Mouse (Mus musculus): ENCODE data around the gene Isyna1. TPM values are rescaled to one million over a fixed set of nuclear protein-coding genes. Genes with fewer than 3 reads are reported as not detected.
A peak's percentile ranks its signal among the peaks of the same experiment; 100 is the strongest.

Isyna1 gene
- 1 to 10 TPM; 3.2 to 4.3 TPM for total RNA-seq (2021)
- long read RNA-seq, experiment 1, transcript Isyna1-201 (11 exons, 1,836 nt): major isoform, 5 of 6 reads
- long read RNA-seq, experiment 1, partial matches to known transcripts: 0 of 6 reads
- long read RNA-seq, experiment 1, other reads (novel, unspliced or antisense): 0 of 6 reads
- long read RNA-seq, experiment 2, partial matches to known transcripts: 0 of 3 reads
- long read RNA-seq, experiment 2, other reads (novel, unspliced or antisense): 0 of 3 reads

DNA sequence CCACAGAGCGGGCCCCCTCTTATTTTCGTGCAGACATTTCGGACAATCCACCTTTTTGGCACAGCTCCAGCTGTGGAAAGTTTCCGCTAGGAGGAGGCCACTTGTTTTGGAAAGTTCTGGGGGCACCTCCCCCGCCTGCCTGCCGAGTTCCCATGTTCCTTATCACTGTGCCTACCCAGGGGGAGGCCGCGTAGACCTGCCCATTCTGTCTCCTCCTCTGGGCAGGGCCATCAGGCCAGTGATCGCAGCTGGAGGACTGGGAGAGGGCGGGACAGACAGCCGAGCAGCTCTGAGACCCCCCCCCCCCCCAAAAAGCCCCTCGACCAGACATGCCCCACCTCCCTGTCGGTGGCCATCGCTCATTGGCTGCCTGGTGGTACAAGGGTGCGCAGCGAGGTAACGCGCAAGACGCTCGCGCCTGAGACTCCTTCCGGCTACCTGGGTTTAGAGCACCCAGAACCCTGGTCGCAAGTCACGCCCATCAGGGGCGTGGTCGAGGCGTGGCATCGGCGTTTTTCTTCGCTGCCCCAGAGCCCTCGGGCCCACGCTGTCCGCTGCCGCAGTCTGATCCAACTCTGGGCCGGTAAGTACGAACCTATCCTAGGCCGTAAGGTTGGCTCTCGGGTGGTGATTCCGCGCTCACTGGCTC is at the start of gene Isyna1:
TSS of gene Isyna1 (plus strand) at position 413 of the 649 bp plus-strand sequence.
- peak within 1 kb of the TSS; percentile 77 for H3K4me3 ChIP-seq
- intact Hi-C loops (cut with DNase I): no loop called here
- no peak for TF ChIP-seq CTCF (IDR thresholded peaks at IDR 0.05)
- DNase-seq: peak; percentile 85
- H3K27ac ChIP-seq: peak within 1 kb of the TSS; percentile 79

DNA sequence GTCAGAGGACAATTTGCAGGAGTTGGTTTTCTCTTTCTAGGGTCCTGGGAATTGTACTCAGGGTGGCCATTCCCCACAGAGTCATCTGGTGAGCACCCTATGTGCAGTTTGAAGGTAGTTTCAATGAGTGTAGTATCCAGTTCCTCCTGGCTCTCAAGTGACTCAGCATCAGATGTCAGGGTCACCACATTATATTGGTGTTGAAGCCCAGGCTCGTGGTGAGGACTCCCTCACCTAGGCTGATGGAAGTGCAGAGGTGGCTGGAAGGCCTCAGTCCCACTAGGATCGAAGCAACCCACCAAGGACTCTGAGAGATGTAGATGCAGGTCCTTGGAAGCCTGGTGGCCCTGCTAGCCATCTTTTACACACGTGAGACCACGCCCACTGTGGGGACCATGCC is 47.8 kb upstream of the Isyna1 start:
- peak overlapping the region; percentile 99 for H3K27ac ChIP-seq
- DNase-seq: no peak
- no peak overlapping the region for H3K4me3 ChIP-seq
- intact Hi-C loops (cut with DNase I): no loop called here
- no peak for TF ChIP-seq CTCF (IDR thresholded peaks at IDR 0.05)

- intact Hi-C loops (cut with DNase I): no loop called here
- no peak overlapping the region for H3K4me3 ChIP-seq
- H3K27ac ChIP-seq: peak overlapping the region; percentile 94
- no peak for TF ChIP-seq CTCF (IDR thresholded peaks at IDR 0.05)
- no peak for DNase-seq
Observed at GRCm38 (mm10) chr8:70547762-70548161, 46.4 kb upstream of the Isyna1 start.

- no peak overlapping the region for H3K4me3 ChIP-seq
- H3K27ac ChIP-seq: peak overlapping the region; percentile 94
- DNase-seq: no peak
- intact Hi-C loops (cut with DNase I): loop anchor here (5.0 kb wide), 1 partner anchor 38 kb away; no protein-coding TSS in a partner anchor
- 0 out of 2 replicates have a peak, but pooled peaks have one; percentile 9 for TF ChIP-seq CTCF (IDR thresholded peaks at IDR 0.05)
Observed at GRCm38 (mm10) chr8:70549412-70550184, 44.6 kb upstream of the Isyna1 start.

- intact Hi-C loops (cut with DNase I): loop anchor here (5.0 kb wide), 1 partner anchor 36 kb away; no protein-coding TSS in a partner anchor
- DNase-seq: peak; percentile 66
- no peak for TF ChIP-seq CTCF (IDR thresholded peaks at IDR 0.05)
- Histone ChIP-seq H3K27ac (peak overlapping the region; percentile 94), H3K4me3 (peak overlapping the region; percentile 45)
Observed at GRCm38 (mm10) chr8:70551558-70552161, 42.5 kb upstream of the Isyna1 start.

GRCm38 (mm10) chr8:70552836-70553235 is 41.3 kb upstream of the Isyna1 start:
- peak overlapping the region; percentile 94 for H3K27ac ChIP-seq
- H3K4me3 ChIP-seq: no peak overlapping the region
- DNase-seq: no peak
- intact Hi-C loops (cut with DNase I): loop anchor here (5.0 kb wide), 1 partner anchor 34 kb away; no protein-coding TSS in a partner anchor
- no peak for TF ChIP-seq CTCF (IDR thresholded peaks at IDR 0.05)

GRCm38 (mm10) chr8:70553740-70554139 is 40.4 kb upstream of the Isyna1 start:
- DNase-seq: peak; percentile 84
- Histone ChIP-seq H3K27ac (peak overlapping the region; percentile 94), H3K4me3 (no peak overlapping the region; the same call in 1 of the 2 replicates)
- intact Hi-C loops (cut with DNase I): loop anchor here (5.0 kb wide), 1 partner anchor 34 kb away; no protein-coding TSS in a partner anchor
- no peak for TF ChIP-seq CTCF (IDR thresholded peaks at IDR 0.05)

DNA sequence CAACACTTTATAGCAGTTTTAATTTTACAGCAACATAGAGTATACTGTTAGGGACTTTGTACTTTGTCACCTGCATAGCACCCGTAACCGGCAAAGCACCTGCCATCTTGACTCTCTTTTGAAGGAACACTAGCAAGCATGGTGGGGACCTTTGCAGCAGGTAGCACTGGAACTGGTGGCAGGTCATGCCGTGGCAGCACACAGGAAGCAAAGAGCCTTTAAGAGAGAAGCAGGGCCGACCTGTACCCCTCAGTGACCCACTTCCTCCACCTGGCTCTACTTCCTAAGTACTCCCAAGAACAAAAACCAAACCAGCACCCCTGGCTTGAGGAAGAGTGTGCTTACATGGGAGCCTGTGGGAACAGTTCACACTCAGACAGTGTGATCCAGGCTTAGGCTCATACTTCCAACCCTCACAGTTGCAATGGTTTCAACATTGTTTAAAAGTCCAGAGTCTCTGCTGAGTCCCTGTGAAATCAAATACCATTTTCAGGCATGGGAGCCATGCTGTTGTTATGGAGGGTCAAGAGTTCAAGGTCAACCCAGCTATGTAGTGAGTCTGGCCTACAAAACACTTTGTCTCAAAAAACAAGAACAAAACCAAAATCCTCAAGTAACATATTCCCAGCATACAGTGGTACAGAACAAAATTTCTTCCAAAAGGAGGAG is 39.0 kb upstream of the Isyna1 start:
- TF ChIP-seq CTCF (IDR thresholded peaks at IDR 0.05): no peak
- Histone ChIP-seq H3K27ac (peak overlapping the region; percentile 94), H3K4me3 (no peak overlapping the region)
- intact Hi-C loops (cut with DNase I): no loop called here
- no peak for DNase-seq

DNA sequence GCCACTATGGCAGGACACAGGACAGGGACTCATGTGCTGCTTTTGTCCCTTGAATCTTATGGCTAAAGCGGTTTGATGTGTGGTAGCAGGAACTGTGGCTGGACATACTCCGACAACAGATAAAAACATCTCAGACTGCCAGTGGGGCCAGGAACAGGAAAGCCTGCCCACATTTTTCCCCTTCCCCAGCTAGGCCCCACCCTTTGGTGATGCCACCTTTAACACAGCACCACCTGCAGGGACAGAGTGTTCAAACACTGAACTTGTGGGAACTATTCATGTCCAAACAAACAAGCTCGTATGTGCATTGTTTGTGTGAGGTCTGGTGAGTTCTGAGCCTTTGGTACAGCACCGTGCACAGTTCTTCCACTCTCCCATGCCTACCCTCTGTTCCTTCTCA is 35.8 kb upstream of the Isyna1 start:
- peak; percentile 36 for TF ChIP-seq CTCF (IDR thresholded peaks at IDR 0.05)
- Histone ChIP-seq H3K4me3 (no peak overlapping the region), H3K27ac (peak overlapping the region; percentile 88)
- no peak for DNase-seq
- intact Hi-C loops (cut with DNase I): no loop called here

DNA sequence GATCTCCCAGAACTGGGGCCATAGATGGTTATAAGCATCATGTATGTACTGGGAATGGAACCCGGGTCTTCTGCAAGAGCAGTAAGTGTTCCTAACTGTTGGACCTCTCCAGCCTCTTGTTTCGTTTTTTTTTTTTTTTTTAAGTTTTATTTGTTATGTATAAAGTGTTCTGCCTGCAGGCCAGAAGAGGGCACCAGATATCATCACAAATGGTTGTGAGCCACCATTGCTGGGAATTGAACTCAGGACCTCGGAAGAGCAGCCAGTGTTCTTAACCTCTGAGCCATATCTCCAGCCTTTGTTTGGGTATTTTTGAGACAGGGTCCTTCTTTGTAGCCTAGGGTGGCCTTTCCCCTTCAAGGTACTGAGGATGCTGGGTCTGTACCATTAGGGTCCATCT is 35.2 kb upstream of the Isyna1 start:
- DNase-seq: no peak
- intact Hi-C loops (cut with DNase I): no loop called here
- peak; percentile 39; the same call in 1 of the 2 replicates for TF ChIP-seq CTCF (IDR thresholded peaks at IDR 0.05)
- peak overlapping the region; percentile 88 for H3K27ac ChIP-seq
- H3K4me3 ChIP-seq: no peak overlapping the region

GRCm38 (mm10) chr8:70560096-70560495 is 34.1 kb upstream of the Isyna1 start:
- DNase-seq: peak; percentile 75
- Histone ChIP-seq H3K27ac (peak overlapping the region; percentile 88), H3K4me3 (no peak overlapping the region; the same call in 1 of the 2 replicates)
- intact Hi-C loops (cut with DNase I): loop anchor here (2.0 kb wide), 1 partner anchor 25 kb away; no protein-coding TSS in a partner anchor
- TF ChIP-seq CTCF (IDR thresholded peaks at IDR 0.05): peak; percentile 72

GRCm38 (mm10) chr8:70560564-70560963 is 33.6 kb upstream of the Isyna1 start:
- intact Hi-C loops (cut with DNase I): loop anchor here (2.0 kb wide), 1 partner anchor 24 kb away; no protein-coding TSS in a partner anchor
- Histone ChIP-seq H3K27ac (peak overlapping the region; percentile 88), H3K4me3 (peak overlapping the region; percentile 17; the same call in 1 of the 2 replicates)
- no peak for DNase-seq
- TF ChIP-seq CTCF (IDR thresholded peaks at IDR 0.05): no peak

Measured in gastrocnemius, adult 2 months (tissue).